Mouse (Mus musculus) kidney, adult 8-10 months (tissue): Measurements from ENCODE around the gene 1700001P01Rik.
A peak's percentile ranks its signal among the peaks of the same experiment; 100 is the strongest.

Experiments used
- DNase-seq, 2 experiments: peaks; one replicate each; pipeline ENCODE4 v3.0.0; 2022

The 1700001P01Rik gene

DNA sequence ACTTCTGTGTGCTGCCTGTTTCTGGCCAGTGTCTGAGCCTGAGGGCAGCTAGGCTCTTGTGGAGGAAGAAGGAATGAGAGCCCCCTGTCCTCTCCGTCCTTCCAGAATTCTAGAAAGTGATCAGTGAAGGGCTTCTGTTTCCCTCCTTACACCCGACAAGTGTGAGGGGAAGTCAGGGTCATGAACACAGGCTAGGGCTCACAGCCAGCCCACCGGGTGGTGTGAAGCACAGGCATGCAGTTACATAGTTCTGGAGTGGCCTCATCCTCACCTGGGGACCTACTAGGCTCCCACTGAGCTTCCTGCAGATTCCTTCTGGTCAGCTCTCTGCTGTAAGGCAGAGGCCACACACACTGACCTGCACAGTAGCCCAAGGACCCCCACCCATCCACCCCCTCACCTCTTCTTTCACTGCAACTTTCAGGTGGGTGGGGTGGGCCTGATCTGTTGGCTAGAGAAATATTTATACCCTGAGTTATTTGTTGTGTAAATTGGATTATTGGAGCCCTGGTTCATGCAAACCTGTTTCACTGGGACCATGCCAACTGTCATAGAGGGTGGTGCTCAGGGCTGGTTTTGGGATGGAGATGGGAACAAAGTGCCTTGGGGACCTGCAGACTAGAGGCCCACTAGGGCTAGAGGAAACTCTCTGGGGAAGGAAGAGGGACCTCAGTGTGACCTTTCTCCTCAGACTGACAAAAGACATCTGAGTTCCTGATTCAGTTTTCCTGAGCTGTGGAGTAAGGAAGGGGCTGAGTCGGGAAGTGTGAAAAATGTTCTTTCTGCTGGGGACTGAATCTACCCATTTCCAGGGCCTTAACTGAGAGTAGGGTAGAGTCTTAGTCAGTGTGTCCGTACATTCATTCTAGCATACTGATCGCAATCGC lies 33.8 kb upstream of the 1700001P01Rik start:
- DNase-seq = no peak

DNA sequence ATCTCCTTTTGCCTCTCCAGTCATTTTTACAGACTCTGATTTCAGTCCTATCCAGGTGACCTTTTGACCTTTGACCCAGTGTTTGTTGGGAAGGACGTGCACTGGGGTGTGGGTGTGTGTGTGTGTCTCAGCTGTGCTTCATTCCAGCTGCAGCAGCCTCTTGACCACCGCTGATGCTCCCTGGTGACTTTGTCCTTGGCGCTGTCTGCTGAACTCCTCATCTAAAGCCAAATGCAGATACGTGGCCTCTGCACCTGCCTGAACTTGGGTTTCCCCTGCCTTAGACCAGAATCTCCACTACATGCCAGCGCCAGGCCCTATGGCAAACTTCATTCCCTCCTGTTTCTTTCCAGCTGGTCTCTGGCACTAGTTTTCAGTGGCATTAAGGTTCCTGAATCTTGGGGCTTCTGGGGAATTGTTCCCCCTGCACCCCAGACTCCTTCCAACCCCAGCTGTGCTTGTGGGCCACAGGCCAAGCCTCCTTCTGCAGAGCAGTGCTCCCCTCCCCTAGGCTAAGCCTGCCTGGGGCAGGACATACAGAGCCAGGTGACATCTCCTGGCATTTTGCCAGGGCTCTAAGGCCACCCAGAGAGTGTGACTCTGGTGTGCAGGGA lies 33.0 kb upstream of the 1700001P01Rik start:
- DNase-seq = peak in 1 of 2 experiments; percentile 46

DNA sequence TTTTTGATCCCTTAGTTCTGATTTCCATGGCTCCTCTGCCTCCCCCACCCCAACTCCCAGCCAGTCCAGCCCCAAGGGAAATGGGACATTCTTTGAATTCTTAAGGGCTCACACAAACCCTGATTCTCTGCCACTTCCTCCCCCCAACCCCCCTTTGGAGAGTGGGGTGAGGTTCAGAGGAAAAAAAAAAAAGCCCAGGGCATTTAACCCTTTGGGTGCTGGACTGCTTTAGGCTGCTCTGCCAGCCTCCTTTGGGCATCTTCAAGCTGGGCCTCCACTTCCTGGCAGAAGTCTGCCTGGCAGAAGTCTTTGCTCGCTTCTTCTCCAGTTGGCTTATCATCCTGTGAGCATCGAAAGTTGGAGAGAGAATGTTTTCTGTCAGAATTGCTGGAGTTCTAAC lies 32.4 kb upstream of the 1700001P01Rik start:
- peak; percentile 57 to 78 for DNase-seq

DNA sequence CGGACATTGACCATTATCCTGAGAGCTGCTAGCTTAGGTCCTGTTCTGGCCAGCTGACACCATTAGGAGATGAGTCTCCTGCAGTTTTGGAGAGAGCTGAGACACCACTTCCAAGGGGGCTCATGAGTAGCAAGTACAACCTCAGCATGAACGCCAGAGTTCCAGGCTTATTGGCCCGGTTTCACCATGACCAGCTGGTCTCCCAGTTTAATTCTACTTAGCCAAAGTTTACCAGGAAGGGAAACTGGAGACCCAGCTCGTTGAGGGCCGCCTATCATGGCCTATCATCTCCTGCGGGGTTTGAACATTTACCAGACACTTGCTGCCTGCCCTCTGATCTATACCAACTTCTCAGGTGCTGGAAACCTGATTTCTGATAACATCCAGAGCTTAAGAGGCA lies 31.9 kb upstream of the 1700001P01Rik start:
- no peak for DNase-seq

DNA sequence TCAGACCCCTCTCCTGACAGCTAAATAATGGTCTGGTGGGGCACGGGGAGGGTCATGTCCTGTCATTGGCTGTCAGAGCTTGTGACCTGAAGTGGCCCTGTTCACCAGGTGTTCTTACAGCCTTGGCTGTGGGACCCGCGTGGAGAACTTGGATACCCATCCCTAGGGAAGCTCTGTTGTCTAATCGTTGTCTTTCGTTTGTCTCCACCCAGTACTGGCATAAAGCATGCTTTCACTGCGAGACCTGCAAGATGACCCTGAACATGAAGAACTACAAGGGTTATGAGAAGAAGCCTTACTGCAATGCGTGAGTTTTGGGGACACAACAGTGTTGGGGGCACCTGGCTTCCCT lies 30.9 kb upstream of the 1700001P01Rik start:
- DNase-seq = no peak

DNA sequence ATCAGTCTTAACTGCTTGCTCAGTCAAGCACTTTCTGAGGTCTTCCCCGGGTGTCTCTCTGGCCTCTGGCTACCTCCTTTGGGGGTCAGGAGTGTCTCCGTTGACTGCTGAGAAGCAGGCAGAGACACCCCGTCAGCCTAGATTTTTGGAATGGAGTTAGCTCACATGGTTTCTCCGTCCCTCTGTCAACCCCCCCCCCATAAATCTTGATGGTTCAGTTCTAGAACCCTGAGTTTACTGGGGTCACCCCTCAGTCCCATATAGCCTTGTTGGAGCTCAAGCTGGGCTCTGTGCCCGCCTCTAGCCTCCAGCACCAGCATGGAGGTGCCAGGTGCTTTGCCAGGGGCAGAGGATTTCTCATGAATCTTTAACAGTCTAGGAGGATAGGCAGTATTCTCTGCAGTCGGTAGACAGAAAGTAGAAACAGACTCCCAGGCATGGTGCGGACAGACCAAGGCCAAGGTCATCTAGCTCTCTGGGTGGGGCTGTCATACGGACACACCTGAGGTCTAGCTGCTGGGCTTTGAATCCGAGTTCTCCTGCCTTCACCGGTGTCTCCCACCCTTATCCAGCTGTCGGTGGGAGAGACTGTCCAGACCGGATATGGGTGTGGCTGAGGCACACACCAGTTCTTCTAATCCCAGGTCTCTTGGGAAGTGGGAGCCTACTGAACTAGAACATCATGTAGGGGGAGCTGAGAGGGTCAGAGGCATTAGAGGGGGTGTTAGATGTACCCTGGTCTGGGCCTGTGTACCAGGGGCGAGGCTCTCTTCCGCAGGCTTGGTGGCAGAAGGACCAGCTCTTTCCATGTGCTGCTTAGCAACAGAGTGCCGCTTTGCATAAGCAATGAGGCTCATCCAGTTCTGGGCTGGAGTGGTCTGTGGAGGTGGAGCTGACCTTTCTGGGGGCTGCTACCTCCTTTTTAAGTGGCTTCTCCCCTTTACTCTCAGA lies 30.2 kb upstream of the 1700001P01Rik start:
- DNase-seq = peak in 1 of 2 experiments; percentile 43

DNA sequence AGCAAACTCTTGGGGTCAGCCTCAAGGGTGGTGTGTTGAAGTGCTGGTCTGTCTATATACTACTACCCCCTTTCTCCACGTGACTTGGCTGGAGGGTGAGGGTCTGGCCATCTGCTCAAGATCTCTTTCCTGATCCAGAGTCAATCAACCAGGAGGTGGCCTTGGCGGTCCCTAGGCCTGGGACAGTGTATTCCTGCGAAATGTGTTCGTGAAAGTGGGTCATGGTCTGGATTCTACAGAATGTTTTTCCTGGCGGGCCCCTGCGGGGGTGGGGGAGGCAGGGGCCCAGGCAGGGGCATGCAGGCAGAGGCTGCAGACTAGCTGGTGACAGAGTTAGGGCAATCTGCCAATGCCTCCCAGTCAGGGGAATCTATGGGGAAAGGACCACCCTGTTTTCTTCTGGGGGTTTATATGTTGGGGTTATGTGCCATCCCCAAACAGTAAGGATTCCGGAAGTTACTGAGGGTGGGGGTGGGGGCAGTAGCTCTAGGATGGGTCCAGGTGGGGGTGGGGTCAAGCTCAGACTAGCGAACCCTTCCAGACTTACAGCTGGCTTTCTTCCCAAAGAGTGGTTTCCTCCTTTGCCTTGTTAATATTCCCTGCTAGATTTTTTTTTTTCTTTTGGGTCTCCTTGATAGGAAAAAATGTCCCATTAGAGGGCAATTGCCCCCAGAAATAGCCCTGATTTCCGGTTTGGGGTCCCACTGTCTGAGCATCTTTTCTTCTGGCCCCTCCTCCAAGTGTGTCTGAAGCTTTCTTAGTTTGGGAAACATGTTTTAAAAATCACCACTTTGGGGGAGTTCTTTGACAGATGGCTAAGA lies 29.3 kb upstream of the 1700001P01Rik start:
- DNase-seq = no peak

DNA sequence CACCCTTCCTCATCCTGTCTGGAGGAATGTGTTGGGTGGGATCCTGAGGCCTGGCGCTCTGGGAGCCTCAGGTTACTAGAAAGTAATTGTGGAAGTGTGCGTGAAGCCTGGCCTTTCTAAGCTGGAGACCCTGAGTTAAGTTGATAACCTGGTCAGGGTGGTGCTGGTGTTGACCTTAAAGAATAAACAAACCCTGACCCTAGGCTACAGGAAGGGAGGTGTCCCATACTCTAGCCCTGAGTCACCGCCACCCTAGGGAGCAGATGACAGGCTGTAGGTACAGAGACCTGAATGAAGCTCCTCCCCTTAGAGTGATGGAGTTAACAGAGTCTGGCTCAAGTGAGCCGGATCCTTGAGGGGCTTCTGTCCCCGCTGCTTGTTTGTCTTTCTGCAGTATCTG lies 28.1 kb upstream of the 1700001P01Rik start:
- DNase-seq = no peak

DNA sequence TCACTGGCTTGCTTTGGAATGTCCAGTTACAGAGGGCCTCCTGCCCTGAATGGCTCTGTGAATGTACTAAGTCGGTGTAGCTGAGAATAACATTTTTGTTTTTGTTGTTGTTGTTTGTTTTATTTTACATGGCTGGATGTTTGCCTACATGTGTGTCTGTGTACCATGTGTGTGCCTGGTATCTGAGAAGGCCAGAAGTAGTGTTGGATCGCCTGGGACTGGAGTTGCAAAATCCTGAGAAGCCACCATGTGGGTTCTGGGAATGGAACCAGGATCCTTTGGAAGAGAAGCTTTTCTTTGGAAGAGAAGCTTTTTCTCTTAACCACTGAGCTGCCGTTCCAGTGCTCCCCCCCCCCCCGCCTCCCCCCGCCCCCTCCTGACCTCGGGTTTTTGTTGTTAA lies 26.8 kb upstream of the 1700001P01Rik start:
- no peak for DNase-seq

DNA sequence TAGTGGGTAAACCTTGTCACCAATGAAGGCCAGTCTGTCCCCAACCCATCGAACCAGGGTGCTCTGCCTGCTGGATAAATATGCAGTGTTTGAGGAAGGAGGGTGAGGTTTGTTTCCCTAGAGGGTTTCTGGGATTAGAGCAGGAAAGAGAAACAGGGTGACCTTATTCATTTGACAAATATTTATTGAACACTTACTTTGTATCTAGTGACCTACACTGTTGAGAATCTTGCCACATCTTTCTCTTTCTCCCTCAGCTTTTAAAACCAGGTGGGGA lies 26.4 kb upstream of the 1700001P01Rik start:
- no peak for DNase-seq

DNA sequence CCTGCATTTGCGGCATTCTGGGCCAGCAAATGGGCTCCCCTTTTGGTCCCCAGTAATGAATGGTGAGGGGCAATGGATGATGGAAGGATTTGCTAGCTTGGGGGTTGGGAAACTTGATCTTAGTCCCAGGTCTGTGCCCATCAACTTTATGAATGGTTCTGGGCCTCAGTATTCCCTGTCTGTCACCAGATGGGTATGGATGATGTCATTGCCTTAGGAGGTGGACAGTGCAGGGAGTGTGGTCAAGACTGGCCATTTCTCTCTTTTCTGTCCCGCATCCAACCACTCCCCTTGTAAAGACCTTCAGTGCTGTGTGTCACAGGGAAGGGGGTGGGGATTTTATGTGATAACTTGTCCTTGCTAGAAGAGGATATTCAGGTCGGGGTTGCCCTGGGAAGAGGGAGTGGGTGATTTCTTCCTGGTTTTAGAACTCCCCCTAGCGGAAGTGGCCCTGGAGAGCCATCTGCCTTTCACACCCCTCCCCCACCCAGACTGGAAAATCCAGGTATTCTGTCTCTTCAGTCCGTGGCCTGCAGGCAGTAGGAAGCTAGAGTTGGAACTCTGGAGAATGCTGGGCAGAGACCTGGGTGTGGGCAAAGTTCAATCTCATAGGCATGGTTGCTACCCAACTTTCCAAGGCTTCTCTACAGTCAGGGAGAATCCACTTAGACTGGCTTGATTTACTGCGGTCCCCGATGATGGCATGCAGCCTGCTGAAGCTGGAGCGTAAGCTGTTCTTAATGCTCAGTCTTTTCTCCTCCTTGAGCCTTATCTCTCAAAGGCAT lies 25.9 kb upstream of the 1700001P01Rik start:
- DNase-seq = peak; percentile 80

DNA sequence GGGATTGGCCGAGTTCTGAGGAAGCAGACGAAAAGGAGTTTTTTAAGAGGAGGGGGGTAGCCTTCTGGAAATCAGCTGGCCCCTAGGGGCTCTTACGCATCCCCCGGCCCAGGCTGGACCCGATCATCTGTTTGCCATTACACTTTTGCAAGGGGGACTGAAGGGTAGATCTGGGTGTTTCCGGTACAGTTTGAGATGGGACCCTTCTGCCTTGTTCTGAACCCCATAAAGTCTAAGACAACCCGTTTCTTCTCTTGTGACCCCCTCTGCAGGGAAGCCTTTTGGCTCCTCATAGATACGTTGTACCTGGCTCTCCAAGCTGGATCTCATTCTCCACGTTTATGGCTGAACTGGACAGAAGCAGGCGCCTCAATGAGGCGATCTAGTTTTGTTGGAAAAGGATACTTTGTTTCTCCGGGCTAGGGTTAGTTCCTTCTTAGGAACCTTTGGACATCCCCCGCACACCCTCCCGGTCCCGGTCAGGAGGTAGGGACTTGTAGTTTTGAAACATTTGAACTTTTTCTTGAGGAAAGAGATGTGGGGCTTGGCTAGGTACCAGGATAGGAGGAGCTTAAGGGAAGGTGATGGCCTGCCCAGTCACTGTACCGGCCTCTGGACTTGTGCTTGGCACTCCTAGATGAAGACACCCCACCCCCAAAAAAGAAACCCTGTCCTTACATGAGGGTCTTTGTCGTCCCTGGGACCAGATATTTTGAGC lies 25.1 kb upstream of the 1700001P01Rik start:
- DNase-seq = peak; percentile 91 to 92

DNA sequence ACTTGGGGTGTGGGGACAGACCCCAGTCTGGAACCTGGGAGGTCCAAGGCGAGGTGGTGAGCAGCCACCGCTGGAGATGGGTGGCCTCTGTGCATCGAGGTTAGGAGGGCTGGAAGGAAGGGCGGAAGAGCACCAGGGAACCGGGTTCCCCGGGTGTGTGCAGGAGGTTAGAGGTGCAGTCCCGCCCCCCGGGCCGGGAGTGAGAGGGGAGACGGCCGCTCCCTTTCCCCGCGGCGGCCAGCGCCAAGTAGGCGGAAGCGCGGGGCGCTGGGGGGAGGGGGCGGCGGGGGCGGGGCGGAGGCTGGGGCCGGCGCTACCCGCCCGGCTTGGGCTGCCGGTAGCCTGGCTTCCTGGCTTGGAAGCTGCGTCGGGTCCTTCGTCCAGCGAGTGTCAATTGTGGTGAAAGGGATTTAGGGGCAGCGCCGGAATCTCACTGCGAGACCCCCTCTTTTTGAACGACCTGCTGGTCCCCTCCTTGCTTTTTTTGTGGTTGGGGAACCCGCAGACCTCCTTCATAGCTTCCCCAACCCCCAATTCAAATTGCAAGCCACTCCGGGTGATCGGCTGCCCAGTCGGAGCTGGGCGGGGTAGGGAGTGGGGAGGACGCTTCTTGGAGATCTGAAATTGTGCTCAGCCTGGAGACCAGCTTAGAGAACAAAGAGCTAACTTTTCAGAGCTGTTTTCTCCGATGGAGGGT lies 24.4 kb upstream of the 1700001P01Rik start:
- peak; percentile 76 to 78 for DNase-seq

DNA sequence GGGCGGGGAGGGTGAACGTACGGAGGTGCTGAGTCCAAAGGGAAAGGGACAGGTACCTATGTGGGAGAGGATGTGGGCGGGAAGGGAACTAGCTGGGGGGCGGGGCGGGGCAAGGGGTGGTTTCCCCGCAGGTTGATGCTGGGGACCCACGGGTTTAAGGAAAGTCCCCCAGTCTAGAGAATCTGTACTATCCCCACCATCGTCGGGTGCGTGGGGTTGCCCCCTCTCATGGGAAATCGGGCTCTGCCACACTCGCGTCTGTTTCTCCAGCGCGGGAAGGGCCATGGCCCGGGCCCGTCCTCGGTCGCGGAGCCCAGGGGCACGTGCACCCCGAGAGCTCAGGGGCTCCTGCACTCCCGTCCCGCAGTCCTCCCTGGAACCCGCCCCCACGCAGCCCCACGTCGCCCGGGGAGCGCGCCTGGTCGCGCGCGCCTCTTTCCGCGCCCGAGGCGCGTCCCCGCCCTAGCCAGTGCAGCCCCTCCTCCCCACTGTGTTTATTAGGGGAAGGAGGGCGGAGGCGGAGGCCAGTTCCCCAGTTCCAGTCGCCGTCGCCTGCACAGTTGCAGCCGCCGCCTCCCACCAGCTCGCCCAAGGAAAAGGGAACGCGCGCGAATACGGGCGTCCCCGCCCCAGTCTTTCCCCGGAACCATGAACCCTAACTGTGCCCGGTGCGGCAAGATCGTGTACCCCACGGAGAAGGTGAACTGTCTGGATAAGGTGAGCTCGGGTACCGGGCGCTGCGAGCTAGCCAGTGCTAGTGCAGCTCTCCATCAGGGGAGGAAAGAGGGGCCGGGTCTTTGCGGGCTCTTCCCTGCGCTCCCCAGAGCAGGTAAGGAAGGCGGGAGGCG lies 23.7 kb upstream of the 1700001P01Rik start:
- peak; percentile 84 to 85 for DNase-seq

DNA sequence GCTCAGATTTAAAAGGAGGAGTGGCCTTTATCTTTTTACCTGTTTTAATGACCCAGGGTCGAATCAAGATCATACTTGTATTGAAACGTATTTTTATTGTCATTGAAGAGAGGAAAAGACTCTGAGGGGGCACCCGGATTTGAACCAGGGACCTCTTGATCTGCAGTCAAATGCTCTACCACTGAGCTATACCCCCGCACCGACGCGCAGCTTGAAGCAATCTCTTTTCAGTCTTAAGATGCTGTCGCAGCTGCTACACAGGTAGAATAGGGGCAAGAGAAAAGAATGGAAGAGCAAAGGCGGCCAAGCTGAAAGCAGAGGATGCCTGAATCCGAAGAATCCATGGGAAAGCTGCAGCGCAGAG lies 23.0 kb upstream of the 1700001P01Rik start, which contains the start of gene Lasp1:
TSS of gene Lasp1 (plus strand) at position 219 of the 364 bp plus-strand sequence.
- DNase-seq = peak; percentile 87 to 88

DNA sequence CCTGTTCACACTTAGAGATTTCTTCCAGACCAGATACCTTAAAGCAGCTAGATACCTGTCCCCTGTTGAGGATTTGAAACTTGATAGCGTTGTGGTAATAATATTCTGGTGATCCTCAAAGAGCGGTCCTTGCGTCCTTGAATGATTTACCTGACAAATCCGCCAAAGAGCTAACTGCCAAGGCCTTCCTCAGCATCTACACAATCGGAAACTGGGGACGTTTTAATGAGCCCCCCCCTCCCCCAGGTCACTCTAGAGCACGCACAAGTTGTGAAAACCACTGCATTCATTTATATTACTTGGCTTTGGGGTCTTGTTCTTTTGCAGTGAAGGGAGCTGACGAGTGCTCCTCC lies 22.3 kb upstream of the 1700001P01Rik start:
- no peak for DNase-seq

DNA sequence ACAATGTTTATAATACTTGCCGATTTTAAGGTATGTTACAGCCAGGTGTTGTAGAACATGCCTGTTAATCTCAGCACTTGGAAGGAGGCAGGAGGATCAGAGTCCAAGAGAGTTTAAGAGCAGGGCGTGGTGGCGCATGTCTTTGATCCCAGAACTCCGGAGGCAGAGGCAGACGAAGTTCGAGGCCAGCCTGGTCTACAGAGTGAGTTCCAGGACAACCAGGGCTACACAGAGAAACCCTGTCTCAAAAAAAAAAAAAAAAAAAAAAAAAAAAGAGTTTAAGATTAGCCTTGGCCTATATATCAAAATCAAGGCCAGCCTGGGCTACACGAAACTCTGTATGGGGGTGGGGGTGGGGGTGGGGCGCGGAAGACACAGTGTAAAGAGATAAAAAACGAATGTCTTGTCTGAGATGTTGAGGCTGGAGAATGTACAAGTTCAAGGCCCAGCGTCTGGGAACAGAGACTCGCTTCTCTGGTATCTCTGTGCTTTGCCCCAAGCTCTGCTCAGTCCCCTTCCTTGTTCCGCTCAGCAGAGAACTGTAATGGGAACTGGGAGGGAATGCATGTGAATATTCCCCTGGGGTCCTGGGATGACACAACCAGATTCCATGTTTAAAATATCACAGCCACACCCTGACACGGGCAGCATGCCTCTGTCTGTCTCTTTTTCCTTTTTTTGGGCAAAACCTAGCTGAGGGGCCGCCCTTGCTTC lies 21.8 kb upstream of the 1700001P01Rik start:
- DNase-seq = no peak

DNA sequence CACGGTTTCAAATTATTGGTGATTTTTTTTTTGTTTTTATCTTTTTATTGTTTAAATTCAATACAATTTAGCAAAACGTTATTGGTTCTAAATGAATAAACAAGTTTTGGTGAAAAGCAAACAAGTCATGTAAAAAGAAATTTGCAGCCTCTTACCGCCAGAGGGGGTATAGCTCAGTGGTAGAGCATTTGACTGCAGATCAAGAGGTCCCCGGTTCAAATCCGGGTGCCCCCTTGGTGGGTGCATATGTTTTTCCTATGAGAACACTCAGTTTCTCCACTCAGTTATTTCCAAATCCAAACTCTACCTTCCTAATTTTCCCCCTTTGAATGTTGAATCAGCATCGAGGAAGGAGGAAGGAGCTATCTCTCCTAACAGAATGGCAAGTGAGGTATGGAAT lies 21.2 kb upstream of the 1700001P01Rik start:
- DNase-seq = peak in 1 of 2 experiments; percentile 73

DNA sequence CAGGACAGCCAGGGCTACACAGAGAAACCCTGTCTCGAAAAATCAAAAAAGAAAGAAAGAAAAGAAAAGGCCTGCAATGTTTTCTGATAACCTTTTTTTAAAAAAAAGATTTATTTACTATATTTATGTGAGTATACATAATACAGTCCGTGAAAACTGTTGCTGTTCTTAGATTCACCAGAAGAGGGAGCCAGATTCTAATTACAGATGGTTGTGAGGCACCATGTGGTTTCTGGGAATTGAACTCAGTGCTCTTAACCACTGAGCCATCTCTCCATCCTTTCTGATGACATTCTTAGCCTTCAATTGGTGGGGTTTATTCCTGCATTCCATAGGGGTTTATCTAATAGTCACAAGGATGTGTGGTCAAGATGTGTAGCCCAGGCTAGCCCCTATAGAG lies 17.4 kb upstream of the 1700001P01Rik start:
- peak in 1 of 2 experiments; percentile 44 for DNase-seq
